Mouse (Mus musculus) heart, adult 2 months (tissue): ENCODE measurements around the gene Tgfbr3.

Source experiments
- CTCF ChIP-seq: fragments of 200-600 bp; IDR thresholded peaks from 2 replicates; pipeline ENCODE4 v1.8.1; 2022; ENCODE audit warnings: antibody characterized with exemption, mild to moderate bottlenecking, moderate library complexity
- EP300 ChIP-seq: fragments of 200-500 bp; IDR thresholded peaks from 2 replicates; pipeline ENCODE4 v1.6.1; 2011; ENCODE audit warnings: low read depth, low read length, control low read depth; ENCODE audit not compliant: insufficient read depth
- POLR2A ChIP-seq: fragments of 200-500 bp; IDR thresholded peaks from 2 replicates; pipeline ENCODE4 v1.6.1; 2011; ENCODE audit warnings: mild to moderate bottlenecking, low read depth, low read length, control low read depth; ENCODE audit not compliant: insufficient read depth

DNA sequence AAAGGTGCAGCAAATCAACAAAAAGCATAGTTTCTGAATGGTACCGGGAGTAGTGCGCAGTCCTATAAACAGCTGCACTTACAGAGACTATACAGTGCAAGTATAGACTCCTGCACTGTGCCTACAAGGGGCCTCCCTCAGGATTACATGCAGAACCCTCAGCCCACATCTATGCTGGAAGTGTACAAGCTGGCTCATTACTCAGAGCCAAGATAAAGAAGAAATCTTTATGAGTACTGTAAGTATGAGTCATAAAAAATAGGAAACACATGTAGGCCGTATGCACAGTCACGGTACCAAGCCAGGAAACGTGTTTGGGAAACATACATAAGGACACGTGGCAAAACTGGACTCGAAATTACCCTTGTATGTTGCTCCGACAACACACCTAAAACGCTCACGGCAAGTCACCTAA lies 89.2 kb downstream of the Tgfbr3 start:
- TF ChIP-seq CTCF (no peak), POLR2A (no peak), EP300 (no peak)
